Mouse (Mus musculus) E14TG2a.4 (cell line): ENCODE measurements around the gene Folr2.

Experiments used
- CTCF ChIP-seq: conservative IDR thresholded peaks from 2 replicates; pipeline ENCODE4 v1.5.1; 2014; ENCODE audit warnings: low read length
- NANOG ChIP-seq: IDR thresholded peaks from 2 replicates; pipeline ENCODE4 v1.6.1; 2014; ENCODE audit warnings: borderline replicate concordance, low read length, mixed read lengths

DNA sequence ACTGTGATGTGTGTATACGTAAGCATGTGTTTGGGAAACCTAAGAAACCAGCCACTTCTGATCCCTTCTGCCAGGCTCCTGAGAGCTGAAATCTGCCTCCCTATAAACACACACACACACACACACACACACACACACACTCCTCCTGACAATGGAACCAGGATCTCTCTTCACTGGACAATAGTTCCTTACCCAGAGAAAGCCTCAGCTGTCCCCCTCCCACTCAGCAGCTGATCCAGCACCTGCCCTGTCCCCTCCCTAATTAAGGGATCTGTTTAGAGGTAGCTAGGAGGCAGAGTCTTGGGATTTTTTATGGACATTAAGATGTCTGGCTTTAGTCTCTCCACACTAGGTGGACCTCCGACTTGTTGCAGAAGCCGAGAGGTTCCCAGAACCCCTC lies 22.1 kb downstream of the Folr2 start:
- no peak for TF ChIP-seq CTCF
- no peak for TF ChIP-seq NANOG
